Mouse (Mus musculus) bone marrow, adult 2 months (tissue): Measurements from ENCODE around the gene Camta1.

Source experiments
- CTCF ChIP-seq: fragments of 200-500 bp; IDR thresholded peaks from 2 replicates; pipeline ENCODE4 v1.5.1; 2011; ENCODE audit warnings: low read length, control low read depth; ENCODE audit not compliant: control insufficient read depth, insufficient read depth
- POLR2A ChIP-seq: fragments of 200-500 bp; IDR thresholded peaks from 2 replicates; pipeline ENCODE4 v1.6.1; 2011; ENCODE audit warnings: low read depth, mild to moderate bottlenecking, control low read depth, low read length, borderline replicate concordance; ENCODE audit not compliant: control insufficient read depth

- no peak for TF ChIP-seq CTCF
- TF ChIP-seq POLR2A, result no peak
These were observed 333.2 kb downstream of the Camta1 start for GRCm38 (mm10) chr4:151528436-151528835.
